Mouse (Mus musculus): Measurements from ENCODE around the gene 1700012P22Rik. TPM values are rescaled to one million over a fixed set of nuclear protein-coding genes. Genes with fewer than 3 reads are reported as not detected.

Gene 1700012P22Rik
- total and polyA plus RNA-seq, 3 experiments, result not detected

DNA sequence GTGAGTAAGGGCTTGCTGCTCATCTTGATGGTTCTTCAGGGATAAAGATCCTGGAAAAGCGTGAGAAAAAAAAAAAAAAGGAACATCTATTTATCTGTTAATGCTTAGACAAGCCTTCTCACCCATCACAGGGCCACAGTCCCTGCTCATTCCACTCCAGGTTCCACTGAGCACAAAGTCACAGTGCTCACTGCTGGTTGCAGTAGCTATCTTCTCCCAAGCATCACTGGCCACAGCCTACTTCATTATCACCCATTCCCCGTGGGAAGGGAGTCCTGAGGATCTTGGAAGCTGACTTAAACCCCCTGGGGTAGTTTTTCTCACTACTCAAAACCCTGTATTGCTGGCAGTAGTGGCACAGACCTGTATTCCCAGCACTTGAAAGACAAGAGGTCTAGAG, 60.7 kb downstream of the 1700012P22Rik start, which contains the start of gene Pramef20:
Pramef20 (minus strand) TSS at position 23 of the 400 bp plus-strand sequence.
- no peak within 1 kb of the TSS for H3K4me3 ChIP-seq (replicated peaks in 1 of 3; ENCODE audit: low read depth in 2 of 3, low read length in 2 of 3, poor library complexity in 1 of 3)
- no peaks in the 10 kb centered on the region for H3K27me3 ChIP-seq (replicated peaks)
- no peak within 1 kb of the TSS for H3K27ac ChIP-seq (ENCODE audit: insufficient read depth, low read depth)
- no peak for DNase-seq (ENCODE audit: extremely low read depth)
- H3K79me2 ChIP-seq (replicated peaks; ENCODE audit: control insufficient read depth, extremely low read depth, insufficient read depth, poor library complexity, severe bottlenecking), result no peaks in the 10 kb centered on the region
- no peaks in the 10 kb centered on the region for H3K36me3 ChIP-seq (replicated peaks in 1 of 2; ENCODE audit: control insufficient read depth in 1 of 2, insufficient read depth in 1 of 2, low read length in 1 of 2)
- dilution Hi-C loops (cut with MboI; ENCODE audit: extremely low pct_ligation_motif_present, extremely low pct_unique_long_range_greater_than_20kb, low sequenced_read_pairs) (no loop called here), in situ Hi-C loops (cut with MboI; ENCODE audit: low pct_ligation_motif_present, low pct_unique_long_range_greater_than_20kb, low sequenced_read_pairs) (no loop called here)
- TF ChIP-seq BHLHE40 (IDR thresholded peaks at IDR 0.05; ENCODE audit: low read depth, low read length) (no peak), NELFE (IDR thresholded peaks at IDR 0.05; ENCODE audit: low read depth, low read length) (no peak), ETS1 (conservative IDR thresholded peaks at IDR 0.05; ENCODE audit: low read depth, low read length) (no peak), MXI1 (IDR thresholded peaks at IDR 0.05; ENCODE audit: low read depth, low read length) (no peak), MEF2A (IDR thresholded peaks at IDR 0.05; ENCODE audit: borderline replicate concordance, low read depth, low read length) (no peak), ZC3H11A (IDR thresholded peaks at IDR 0.05; ENCODE audit: low read depth, low read length) (no peak), ZKSCAN1 (IDR thresholded peaks at IDR 0.05; ENCODE audit: borderline replicate concordance, low read depth, low read length) (no peak), MYC (IDR thresholded peaks at IDR 0.05; ENCODE audit: low read depth, low read length) (no peak), USF2 (conservative IDR thresholded peaks at IDR 0.05; ENCODE audit: low read depth, low read length) (no peak), CHD2 (IDR thresholded peaks at IDR 0.05; ENCODE audit: low read length) (no peak), JUND (conservative IDR thresholded peaks at IDR 0.05; ENCODE audit: low read depth, low read length) (no peak), POLR2AphosphoS2 (IDR thresholded peaks at IDR 0.05; ENCODE audit: low read depth, low read length) (no peak)
- H3K9me3 ChIP-seq (replicated peaks; ENCODE audit: low read length), result peaks cover 33% of the 10 kb centered on the region
- H3K9ac ChIP-seq (ENCODE audit: insufficient read depth, low read depth), result no peak within 1 kb of the TSS
- no peaks in the 10 kb centered on the region for H3K4me1 ChIP-seq (ENCODE audit: control insufficient read depth in 1 of 2, insufficient read depth in 2 of 2)
- H3K4me2 ChIP-seq (ENCODE audit: insufficient read depth, low read depth, poor library complexity, severe bottlenecking), result no peak within 1 kb of the TSS

Other genes starting within 250 kb of the 1700012P22Rik start
- gene Oog2, start 248.1 kb downstream of the 1700012P22Rik start, total RNA-seq (2012; rRNA removed), result not detected in 2 replicates
- gene Oog2, start 248.1 kb downstream of the 1700012P22Rik start, total RNA-seq (2014; rRNA removed), result not detected in 2 replicates
- gene Oog2, start 248.1 kb downstream of the 1700012P22Rik start, polyA plus RNA-seq (2012; ENCODE audit: insufficient read length, low read depth), result not detected in 2 replicates
- not detected in 2 replicates for gene C87977, start 225.5 kb downstream of the 1700012P22Rik start, total RNA-seq (2012; rRNA removed)
- gene C87977, start 225.5 kb downstream of the 1700012P22Rik start, total RNA-seq (2014; rRNA removed), result not detected in 2 replicates
- gene C87977, start 225.5 kb downstream of the 1700012P22Rik start, polyA plus RNA-seq (2012; ENCODE audit: insufficient read length, low read depth), result not detected in 2 replicates
- not detected in 2 replicates for gene Pramel5, start 158.3 kb downstream of the 1700012P22Rik start, total RNA-seq (2012; rRNA removed)
- not detected in 2 replicates for gene Pramel5, start 158.3 kb downstream of the 1700012P22Rik start, total RNA-seq (2014; rRNA removed)
- gene Pramel5, start 158.3 kb downstream of the 1700012P22Rik start, polyA plus RNA-seq (2012; ENCODE audit: insufficient read length, low read depth), result not detected in 2 replicates
- gene Gm13128, start 108.5 kb downstream of the 1700012P22Rik start, total RNA-seq (2012; rRNA removed), result not detected in 2 replicates
- gene Gm13128, start 108.5 kb downstream of the 1700012P22Rik start, total RNA-seq (2014; rRNA removed), result not detected in 2 replicates
- not detected in 2 replicates for gene Gm13128, start 108.5 kb downstream of the 1700012P22Rik start, polyA plus RNA-seq (2012; ENCODE audit: insufficient read length, low read depth)
- not detected in 2 replicates for gene Gm13119, start 80.8 kb downstream of the 1700012P22Rik start, total RNA-seq (2012; rRNA removed)
- gene Gm13119, start 80.8 kb downstream of the 1700012P22Rik start, total RNA-seq (2014; rRNA removed), result not detected in 2 replicates
- gene Gm13119, start 80.8 kb downstream of the 1700012P22Rik start, polyA plus RNA-seq (2012; ENCODE audit: insufficient read length, low read depth), result not detected in 2 replicates
- not detected in 2 replicates for gene Pramef20, start 60.8 kb downstream of the 1700012P22Rik start, total RNA-seq (2012; rRNA removed)
- not detected in 2 replicates for gene Pramef20, start 60.8 kb downstream of the 1700012P22Rik start, total RNA-seq (2014; rRNA removed)
- not detected in 2 replicates for gene Pramef20, start 60.8 kb downstream of the 1700012P22Rik start, polyA plus RNA-seq (2012; ENCODE audit: insufficient read length, low read depth)
- 0.13 and 0.17 TPM in 2 replicates for gene Pramef12, start 30.3 kb downstream of the 1700012P22Rik start, total RNA-seq (2012; rRNA removed)
- 0.16 and 0.55 TPM in 2 replicates for gene Pramef12, start 30.3 kb downstream of the 1700012P22Rik start, total RNA-seq (2014; rRNA removed)
- 0.23 and 0.46 TPM in 2 replicates for gene Pramef12, start 30.3 kb downstream of the 1700012P22Rik start, polyA plus RNA-seq (2012; ENCODE audit: insufficient read length, low read depth)
- gene Gm9944, start 14.5 kb upstream of the 1700012P22Rik start, total RNA-seq (2012; rRNA removed), result not detected in 2 replicates
- not detected in 2 replicates for gene Gm9944, start 14.5 kb upstream of the 1700012P22Rik start, total RNA-seq (2014; rRNA removed)
- gene Gm9944, start 14.5 kb upstream of the 1700012P22Rik start, polyA plus RNA-seq (2012; ENCODE audit: insufficient read length, low read depth), result not detected in 2 replicates
- gene Aadacl3, start 25.0 kb upstream of the 1700012P22Rik start, total RNA-seq (2012; rRNA removed), result not detected in 2 replicates
- gene Aadacl3, start 25.0 kb upstream of the 1700012P22Rik start, total RNA-seq (2014; rRNA removed), result not detected in 2 replicates
- gene Aadacl3, start 25.0 kb upstream of the 1700012P22Rik start, polyA plus RNA-seq (2012; ENCODE audit: insufficient read length, low read depth), result not detected in 2 replicates
- not detected in 2 replicates for gene 9430007A20Rik, start 81.0 kb upstream of the 1700012P22Rik start, total RNA-seq (2012; rRNA removed)
- not detected in 2 replicates for gene 9430007A20Rik, start 81.0 kb upstream of the 1700012P22Rik start, total RNA-seq (2014; rRNA removed)
- not detected in 2 replicates for gene 9430007A20Rik, start 81.0 kb upstream of the 1700012P22Rik start, polyA plus RNA-seq (2012; ENCODE audit: insufficient read length, low read depth)
- not detected in 2 replicates for gene Gm13124, start 126.4 kb upstream of the 1700012P22Rik start, total RNA-seq (2012; rRNA removed)
- gene Gm13124, start 126.4 kb upstream of the 1700012P22Rik start, total RNA-seq (2014; rRNA removed), result not detected in 2 replicates
- gene Gm13124, start 126.4 kb upstream of the 1700012P22Rik start, polyA plus RNA-seq (2012; ENCODE audit: insufficient read length, low read depth), result not detected in 2 replicates
- not detected in 2 replicates for gene Aadacl4, start 174.9 kb upstream of the 1700012P22Rik start, total RNA-seq (2012; rRNA removed)
- gene Aadacl4, start 174.9 kb upstream of the 1700012P22Rik start, total RNA-seq (2014; rRNA removed), result not detected in 2 replicates
- not detected in 2 replicates for gene Aadacl4, start 174.9 kb upstream of the 1700012P22Rik start, polyA plus RNA-seq (2012; ENCODE audit: insufficient read length, low read depth)
- not detected in 2 replicates for gene Gm436, start 247.6 kb upstream of the 1700012P22Rik start, total RNA-seq (2012; rRNA removed)
- gene Gm436, start 247.6 kb upstream of the 1700012P22Rik start, total RNA-seq (2014; rRNA removed), result not detected in 2 replicates
- gene Gm436, start 247.6 kb upstream of the 1700012P22Rik start, polyA plus RNA-seq (2012; ENCODE audit: insufficient read length, low read depth), result not detected in 2 replicates

All from CH12.LX (cell line).